In genomic region chr16:12887381-12887780, GRCm38 (mm10) we compare ENCODE assay signal across 20 mouse cellular contexts.
DNase-seq lines count a peak whose midpoint lies in the region; ATAC-seq lines count a peak whose summit lies in the region.
"Had no signal": no experiment of that assay in that cellular context is flagged by ENCODE, and none has a peak within 500 bp of the region (broad histone marks: within the 10 kb centered on the region; RNA-seq: fewer than 3 reads in every experiment).

No protein-coding gene starts in this region.

- peak overlapping the region; percentile 53; the same call in 1 of the 2 replicates for H3K27ac ChIP-seq in hindbrain, embryonic 10.5 days
- no peak overlapping the region for H3K27ac ChIP-seq in hindbrain, embryonic 16.5 days (ENCODE audit: low read depth, low read length)
- H3K27ac ChIP-seq in midbrain, embryonic 11.5 days (ENCODE audit: low read depth, low read length) = no peak overlapping the region

- no peak for ATAC-seq in hindbrain, embryonic 16.5 days
- ATAC-seq in midbrain, embryonic 11.5 days (ENCODE audit: low FRiP score) = no peak
- ATAC-seq: activated CD4-positive, CD25-positive, alpha-beta regulatory T cell, adult 4 months; CD4-positive, CD25-positive, alpha-beta regulatory T cell, adult 4 months; Patski had no signal

- no peak overlapping the region for H3K4me3 ChIP-seq in hindbrain, embryonic 10.5 days
- no peak overlapping the region for H3K4me3 ChIP-seq in hindbrain, embryonic 16.5 days (ENCODE audit: low read length)
- no peak overlapping the region for H3K4me3 ChIP-seq in midbrain, embryonic 11.5 days (ENCODE audit: low read depth, low read length)

- no peaks in the 10 kb centered on the region for H3K9me3 ChIP-seq in hindbrain, embryonic 10.5 days
- no peaks in the 10 kb centered on the region for H3K9me3 ChIP-seq in hindbrain, embryonic 16.5 days (ENCODE audit: control insufficient read depth, low read length)
- no peaks in the 10 kb centered on the region for H3K9me3 ChIP-seq in midbrain, embryonic 11.5 days (ENCODE audit: control insufficient read depth, low read length)
- H3K9me3 ChIP-seq: G1E had no signal

- H3K36me3 ChIP-seq in hindbrain, embryonic 10.5 days = no peaks in the 10 kb centered on the region
- H3K36me3 ChIP-seq in hindbrain, embryonic 16.5 days (ENCODE audit: control insufficient read depth, insufficient read depth, low read length) = no peaks in the 10 kb centered on the region
- H3K36me3 ChIP-seq in midbrain, embryonic 11.5 days (ENCODE audit: control insufficient read depth, insufficient read depth, low read length) = no peaks in the 10 kb centered on the region
- H3K36me3 ChIP-seq: G1E had no signal

- no peak overlapping the region for H3K4me2 ChIP-seq in hindbrain, embryonic 16.5 days (ENCODE audit: low read length)
- H3K4me2 ChIP-seq in midbrain, embryonic 11.5 days = no peak overlapping the region

- H3K4me1 ChIP-seq in hindbrain, embryonic 10.5 days (replicated peaks) = peaks cover 43% of the 10 kb centered on the region
- H3K4me1 ChIP-seq in hindbrain, embryonic 16.5 days (ENCODE audit: control insufficient read depth, insufficient read depth, low read depth, low read length) = peaks cover 3% of the 10 kb centered on the region; the same call in 1 of the 2 replicates
- H3K4me1 ChIP-seq in midbrain, embryonic 11.5 days (ENCODE audit: control insufficient read depth, insufficient read depth, low read length) = peaks cover 13% of the 10 kb centered on the region

- H3K9ac ChIP-seq in hindbrain, embryonic 16.5 days (ENCODE audit: low read depth, low read length) = no peak overlapping the region
- H3K9ac ChIP-seq in midbrain, embryonic 11.5 days (ENCODE audit: low read length) = no peak overlapping the region

- no peaks in the 10 kb centered on the region for H3K27me3 ChIP-seq in hindbrain, embryonic 10.5 days (ENCODE audit: insufficient read depth, poor library complexity, severe bottlenecking)
- no peaks in the 10 kb centered on the region for H3K27me3 ChIP-seq in hindbrain, embryonic 16.5 days (replicated peaks; ENCODE audit: control insufficient read depth, insufficient read depth, low read length)
- H3K27me3 ChIP-seq in midbrain, embryonic 11.5 days (ENCODE audit: control insufficient read depth, insufficient read depth, low read length) = no peaks in the 10 kb centered on the region
- H3K27me3 ChIP-seq: Patski had no signal

- DNase-seq in hindbrain, embryonic 10.5 days (ENCODE audit: low spot score) = no peak
- DNase-seq in Muller cell, postnatal 12 days (ENCODE audit: inconsistent ontology term) = peak; percentile 94
- peak; percentile 7 for DNase-seq in R1 (ENCODE audit: low read depth, low spot score)
- no peak for DNase-seq in left cerebral cortex, adult 8-10 months (ENCODE audit: low spot score in 2 of 2)
- DNase-seq in midbrain, embryonic 11.5 days (ENCODE audit: low spot score, missing footprints) = no peak
- DNase-seq: adrenal gland, adult 2 months; adrenal gland, adult 8-10 months; adrenal gland, postnatal 10 days; adrenal gland, postnatal 14 days; adrenal gland, postnatal 25 days; adrenal gland, postnatal 36 days; B cell, adult 2 months; cerebellum, adult 11 months; cerebellum, adult 11-12 months; cerebellum, adult 8-10 months had no signal

- 62% methylated on average over 2 of the region's 2 CpGs for WGBS in hindbrain, embryonic 10.5 days
- 46% methylated on average over 2 of the region's 2 CpGs for WGBS in hindbrain, embryonic 16.5 days
- 65% methylated on average over 2 of the region's 2 CpGs for WGBS in midbrain, embryonic 11.5 days

Comparison
In these comparisons a context has a peak if more than half of its experiments do, and no peak if none do; other contexts are left out.
1. DNase-seq: peak in Muller cell, postnatal 12 days (single experiment) and R1 (single experiment); none in hindbrain, embryonic 10.5 days (single experiment), left cerebral cortex, adult 8-10 months (0 of 2) and midbrain, embryonic 11.5 days (single experiment).